Mouse (Mus musculus): Measurements from ENCODE around the gene Ddx47. TPM values are rescaled to one million over a fixed set of nuclear protein-coding genes. Genes with fewer than 3 reads are reported as not detected.

Gene Ddx47
- total and polyA plus RNA-seq, 2 experiments = 25.6 to 26.4 TPM

- H3K4me1 ChIP-seq (ENCODE audit: control insufficient read depth, insufficient read depth, low read length) = no peaks in the 10 kb centered on the region
- H3K79me2 ChIP-seq (ENCODE audit: control insufficient read depth, insufficient read depth, low read length) = no peaks in the 10 kb centered on the region
- no peak for DNase-seq (ENCODE audit: extremely low read depth, low read depth, low spot score)
- no peak overlapping the region for H3K9ac ChIP-seq (ENCODE audit: low read depth, low read length)
- H3K4me3 ChIP-seq (ENCODE audit: insufficient read depth, low read depth, low read length) = no peak overlapping the region
- WGBS = 96% methylated on average over 2 of the region's 2 CpGs
- no peaks in the 10 kb centered on the region for H3K36me3 ChIP-seq (ENCODE audit: control insufficient read depth, insufficient read depth, low read length)
- H3K27ac ChIP-seq (replicated peaks; ENCODE audit: insufficient read depth, low read depth, low read length) = no peak overlapping the region
- TF ChIP-seq POLR2A (IDR thresholded peaks at IDR 0.05; ENCODE audit: extremely low read depth, insufficient read depth, low read length) (no peak), CTCF (IDR thresholded peaks at IDR 0.05; ENCODE audit: low read depth, low read length) (no peak)
- no peaks in the 10 kb centered on the region for H3K27me3 ChIP-seq (ENCODE audit: control insufficient read depth, insufficient read depth, low read length)
These were observed 41.9 kb upstream of the Ddx47 start for GRCm38 (mm10) chr6:134969498-134969897.

DNA sequence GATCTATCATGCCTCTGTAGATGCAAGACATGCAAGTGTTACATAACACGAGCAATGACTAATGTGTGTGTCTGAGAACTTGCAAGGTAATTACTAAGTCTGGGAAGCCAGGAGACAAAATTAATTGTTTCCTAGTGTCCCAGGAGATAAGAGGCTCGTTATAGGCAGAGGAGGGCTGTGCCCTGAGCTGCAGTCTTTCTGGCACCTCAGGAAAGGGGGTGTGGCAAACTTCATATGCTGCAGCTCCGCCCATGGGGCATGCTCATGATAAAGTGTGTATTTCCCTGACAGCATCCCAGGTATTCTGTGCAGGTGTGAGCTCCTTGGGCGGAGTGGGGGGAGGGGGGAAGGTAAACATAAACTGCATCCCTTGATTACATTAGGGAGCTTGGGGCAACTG, 39.3 kb upstream of the Ddx47 start:
- no peaks in the 10 kb centered on the region for H3K79me2 ChIP-seq (ENCODE audit: control insufficient read depth, insufficient read depth, low read length)
- no peak overlapping the region for H3K4me3 ChIP-seq (ENCODE audit: insufficient read depth, low read depth, low read length)
- no peak for DNase-seq (ENCODE audit: extremely low read depth, low read depth, low spot score)
- H3K27ac ChIP-seq (replicated peaks; ENCODE audit: insufficient read depth, low read depth, low read length) = no peak overlapping the region
- TF ChIP-seq POLR2A (IDR thresholded peaks at IDR 0.05; ENCODE audit: extremely low read depth, insufficient read depth, low read length) (no peak), CTCF (IDR thresholded peaks at IDR 0.05; ENCODE audit: low read depth, low read length) (no peak)
- 61% methylated on average over 4 of the region's 4 CpGs for WGBS
- no peaks in the 10 kb centered on the region for H3K36me3 ChIP-seq (ENCODE audit: control insufficient read depth, insufficient read depth, low read length)
- no peaks in the 10 kb centered on the region for H3K27me3 ChIP-seq (ENCODE audit: control insufficient read depth, insufficient read depth, low read length)
- no peak overlapping the region for H3K9ac ChIP-seq (ENCODE audit: low read depth, low read length)
- H3K4me1 ChIP-seq (ENCODE audit: control insufficient read depth, insufficient read depth, low read length) = no peaks in the 10 kb centered on the region

DNA sequence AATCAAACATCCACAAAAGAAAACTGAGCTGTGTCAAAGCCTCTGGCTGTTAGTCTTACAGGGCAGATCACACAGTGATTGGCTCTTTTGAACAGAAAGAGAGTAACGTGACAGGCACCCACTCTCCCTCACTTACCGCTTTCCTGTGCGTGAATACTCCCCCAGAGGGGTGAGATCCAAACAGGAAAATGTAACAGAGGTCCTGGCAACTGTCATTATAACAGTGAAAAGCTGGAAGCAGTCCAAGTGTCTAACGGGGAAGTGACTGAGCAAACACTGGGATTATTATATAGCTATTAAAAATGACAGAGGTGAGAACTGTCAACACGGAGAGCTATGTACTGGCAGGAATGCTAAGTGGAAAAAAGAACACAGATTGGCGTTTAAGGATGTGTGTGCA, 34.8 kb upstream of the Ddx47 start:
- Histone ChIP-seq H3K27me3 (ENCODE audit: control insufficient read depth, insufficient read depth, low read length) (no peaks in the 10 kb centered on the region), H3K36me3 (ENCODE audit: control insufficient read depth, insufficient read depth, low read length) (no peaks in the 10 kb centered on the region), H3K9ac (ENCODE audit: low read depth, low read length) (no peak overlapping the region), H3K79me2 (ENCODE audit: control insufficient read depth, insufficient read depth, low read length) (no peaks in the 10 kb centered on the region), H3K4me1 (ENCODE audit: control insufficient read depth, insufficient read depth, low read length) (no peaks in the 10 kb centered on the region), H3K4me3 (ENCODE audit: insufficient read depth, low read depth, low read length) (no peak overlapping the region), H3K27ac (replicated peaks; ENCODE audit: insufficient read depth, low read depth, low read length) (no peak overlapping the region)
- no peak for TF ChIP-seq CTCF (IDR thresholded peaks at IDR 0.05; ENCODE audit: low read depth, low read length)
- no peak for TF ChIP-seq POLR2A (IDR thresholded peaks at IDR 0.05; ENCODE audit: extremely low read depth, insufficient read depth, low read length)
- DNase-seq (ENCODE audit: extremely low read depth, low read depth, low spot score) = no peak
- 56% methylated on average over 6 of the region's 6 CpGs for WGBS

GRCm38 (mm10) chr6:134981231-134982062, 30.0 kb upstream of the Ddx47 start, which contains the start of gene Apold1:
TSS of gene Apold1 (plus strand) at chr6:134981718.
- Histone ChIP-seq H3K27me3 (ENCODE audit: control insufficient read depth, insufficient read depth, low read length) (no peaks in the 10 kb centered on the region), H3K27ac (replicated peaks; ENCODE audit: insufficient read depth, low read depth, low read length) (peak within 1 kb of the TSS; percentile 78), H3K79me2 (ENCODE audit: control insufficient read depth, insufficient read depth, low read length) (no peaks in the 10 kb centered on the region), H3K36me3 (ENCODE audit: control insufficient read depth, insufficient read depth, low read length) (no peaks in the 10 kb centered on the region), H3K4me1 (ENCODE audit: control insufficient read depth, insufficient read depth, low read length) (peaks cover 5% of the 10 kb centered on the region), H3K4me3 (ENCODE audit: insufficient read depth, low read depth, low read length) (peak within 1 kb of the TSS; percentile 31), H3K9ac (ENCODE audit: low read depth, low read length) (peak within 1 kb of the TSS; percentile 57)
- 62% methylated on average over 22 of the region's 22 CpGs for WGBS
- DNase-seq (ENCODE audit: extremely low read depth, low read depth, low spot score) = peak; percentile 40
- no peak for TF ChIP-seq CTCF (IDR thresholded peaks at IDR 0.05; ENCODE audit: low read depth, low read length)
- no peak for TF ChIP-seq POLR2A (IDR thresholded peaks at IDR 0.05; ENCODE audit: extremely low read depth, insufficient read depth, low read length)

GRCm38 (mm10) chr6:134983529-134984370, 27.7 kb upstream of the Ddx47 start:
- peak; percentile 63 for DNase-seq (ENCODE audit: extremely low read depth, low read depth, low spot score)
- Histone ChIP-seq H3K27me3 (ENCODE audit: control insufficient read depth, insufficient read depth, low read length) (no peaks in the 10 kb centered on the region), H3K4me1 (ENCODE audit: control insufficient read depth, insufficient read depth, low read length) (peaks cover 5% of the 10 kb centered on the region), H3K36me3 (ENCODE audit: control insufficient read depth, insufficient read depth, low read length) (no peaks in the 10 kb centered on the region), H3K79me2 (ENCODE audit: control insufficient read depth, insufficient read depth, low read length) (no peaks in the 10 kb centered on the region), H3K9ac (ENCODE audit: low read depth, low read length) (peak overlapping the region; percentile 77), H3K4me3 (ENCODE audit: insufficient read depth, low read depth, low read length) (peak overlapping the region; percentile 76), H3K27ac (replicated peaks; ENCODE audit: insufficient read depth, low read depth, low read length) (no peak overlapping the region)
- WGBS = 4% methylated on average over 62 of the region's 62 CpGs
- TF ChIP-seq POLR2A (IDR thresholded peaks at IDR 0.05; ENCODE audit: extremely low read depth, insufficient read depth, low read length) (no peak), CTCF (IDR thresholded peaks at IDR 0.05; ENCODE audit: low read depth, low read length) (peak; percentile 78)
